Mouse (Mus musculus) CH12.LX (cell line): ENCODE data around the gene Rplp1.
A peak's percentile ranks its signal among the peaks of the same experiment; 100 is the strongest.

Source experiments
- CHD2 ChIP-seq: IDR thresholded peaks from 2 replicates; pipeline ENCODE4 v1.6.1; 2011; ENCODE audit warnings: low read length, improper control_type of control experiment
- CTCF ChIP-seq, 2 experiments: IDR thresholded peaks in 1 of 2; conservative IDR thresholded peaks in 1 of 2; 2 replicates each; pipeline ENCODE4 v1.5.1; 2011 to 2012; ENCODE audit warnings: low read depth in 2 of 2, low read length in 2 of 2, improper control_type of control experiment in 1 of 2, inconsistent platforms in 1 of 2, mild to moderate bottlenecking in 1 of 2, moderate library complexity in 1 of 2
- E2F4 ChIP-seq: IDR thresholded peaks from 2 replicates; pipeline ENCODE4 v1.6.1; 2011; ENCODE audit warnings: low read depth, low read length, improper control_type of control experiment; ENCODE audit not compliant: insufficient replicate concordance
- MAX ChIP-seq: IDR thresholded peaks from 2 replicates; pipeline ENCODE4 v1.6.1; 2011; ENCODE audit warnings: low read length, improper control_type of control experiment
- NELFE ChIP-seq: IDR thresholded peaks from 2 replicates; pipeline ENCODE4 v1.6.1; 2011; ENCODE audit warnings: low read depth, low read length, improper control_type of control experiment
- POLR2A ChIP-seq: IDR thresholded peaks from 2 replicates; pipeline ENCODE4 v1.6.1; 2011; ENCODE audit warnings: low read depth, mild to moderate bottlenecking, improper control_type of control experiment, low read length
- UBTF ChIP-seq: IDR thresholded peaks from 2 replicates; pipeline ENCODE4 v1.6.1; 2012; ENCODE audit warnings: low read depth, mild to moderate bottlenecking, inconsistent platforms, low read length, improper control_type of control experiment, moderate library complexity
- ZMIZ1 ChIP-seq: IDR thresholded peaks from 2 replicates; pipeline ENCODE4 v1.6.1; 2012; ENCODE audit warnings: low read depth, mild to moderate bottlenecking, inconsistent platforms, low read length, improper control_type of control experiment

- TF ChIP-seq ZMIZ1 (no peak), UBTF (no peak), POLR2A (no peak), CTCF (conservative IDR thresholded peaks at IDR 0.05 in 1 of 2, IDR thresholded peaks at IDR 0.05 in 1 of 2; ENCODE audit: low read depth in 2 of 2, low read length in 2 of 2) (no peak), MAX (no peak), E2F4 (no peak), NELFE (no peak), CHD2 (peak; percentile 76; the same call in 1 of the 2 replicates)
Observed at GRCm38 (mm10) chr9:61910526-61911256, 3.7 kb downstream of the Rplp1 start.
